Mouse (Mus musculus): ENCODE measurements around the gene Ddx42. TPM values are rescaled to one million over a fixed set of nuclear protein-coding genes. Genes with fewer than 3 reads are reported as not detected.

Ddx42 gene
- polyA plus RNA-seq, 1 experiment, result 33.5 TPM

- no peak overlapping the region for H3K27ac ChIP-seq (ENCODE audit: control insufficient read depth, insufficient read depth, low read depth, low read length, poor library complexity)
- H3K4me3 ChIP-seq (replicated peaks; ENCODE audit: control insufficient read depth, low read depth, low read length), result no peak overlapping the region
- 12% methylated on average over 2 of the region's 2 CpGs for WGBS
- H3K4me1 ChIP-seq (ENCODE audit: control insufficient read depth, insufficient read depth, low read length), result peaks cover 4% of the 10 kb centered on the region
- no peak for TF ChIP-seq CTCF (IDR thresholded peaks at IDR 0.05; ENCODE audit: control insufficient read depth, insufficient read depth, low read length)
- TF ChIP-seq POLR2A (IDR thresholded peaks at IDR 0.05; ENCODE audit: borderline replicate concordance, control insufficient read depth, low read depth, low read length), result no peak
These were observed 38.0 kb downstream of the Ddx42 start for GRCm38 (mm10) chr11:106254767-106255166.

GRCm38 (mm10) chr11:106255174-106255573 is 38.4 kb downstream of the Ddx42 start:
- Histone ChIP-seq H3K4me3 (replicated peaks; ENCODE audit: control insufficient read depth, low read depth, low read length) (peak overlapping the region; percentile 99), H3K27ac (ENCODE audit: control insufficient read depth, insufficient read depth, low read depth, low read length, poor library complexity) (peak overlapping the region; percentile 21; the same call in 1 of the 2 replicates), H3K4me1 (ENCODE audit: control insufficient read depth, insufficient read depth, low read length) (peaks cover 4% of the 10 kb centered on the region)
- TF ChIP-seq CTCF (IDR thresholded peaks at IDR 0.05; ENCODE audit: control insufficient read depth, insufficient read depth, low read length) (no peak), POLR2A (IDR thresholded peaks at IDR 0.05; ENCODE audit: borderline replicate concordance, control insufficient read depth, low read depth, low read length) (no peak)
- WGBS, result 2% methylated on average over 22 of the region's 22 CpGs

- under 1% methylated on average over 42 of the region's 42 CpGs for WGBS
- TF ChIP-seq CTCF (IDR thresholded peaks at IDR 0.05; ENCODE audit: control insufficient read depth, insufficient read depth, low read length) (no peak), POLR2A (IDR thresholded peaks at IDR 0.05; ENCODE audit: borderline replicate concordance, control insufficient read depth, low read depth, low read length) (peak; percentile 80; the same call in 1 of the 2 replicates)
These were observed 39.1 kb downstream of the Ddx42 start, which contains the start of the genes Ftsj3 and Psmc5 for GRCm38 (mm10) chr11:106255685-106256451. Gene Ftsj3, minus strand, starts transcription at chr11:106256079. Gene Psmc5, plus strand, starts transcription at chr11:106256154.

GRCm38 (mm10) chr11:106256775-106257174 is 40.0 kb downstream of the Ddx42 start:
- peak overlapping the region; percentile 99 for H3K4me3 ChIP-seq (replicated peaks; ENCODE audit: control insufficient read depth, low read depth, low read length)
- peaks cover 4% of the 10 kb centered on the region for H3K4me1 ChIP-seq (ENCODE audit: control insufficient read depth, insufficient read depth, low read length)
- no peak overlapping the region for H3K27ac ChIP-seq (ENCODE audit: control insufficient read depth, insufficient read depth, low read depth, low read length, poor library complexity)
- no peak for TF ChIP-seq POLR2A (IDR thresholded peaks at IDR 0.05; ENCODE audit: borderline replicate concordance, control insufficient read depth, low read depth, low read length)
- no peak for TF ChIP-seq CTCF (IDR thresholded peaks at IDR 0.05; ENCODE audit: control insufficient read depth, insufficient read depth, low read length)
- 75% methylated on average over 5 of the region's 5 CpGs for WGBS

More at GRCm38 (mm10) chr11:106255685-106256451, 39.1 kb downstream of the Ddx42 start, which contains the start of the genes Ftsj3 and Psmc5:
- H3K4me1 ChIP-seq (ENCODE audit: control insufficient read depth, insufficient read depth, low read length), result peaks cover 4% of the 10 kb centered on the region
- peak within 1 kb of the TSS; percentile 69 for H3K27ac ChIP-seq (ENCODE audit: control insufficient read depth, insufficient read depth, low read depth, low read length, poor library complexity)
- H3K4me3 ChIP-seq (replicated peaks; ENCODE audit: control insufficient read depth, low read depth, low read length), result peak within 1 kb of the TSS; percentile 99

GRCm38 (mm10) chr11:106260826-106261450 is 44.2 kb downstream of the Ddx42 start:
- no peak overlapping the region for H3K27ac ChIP-seq (ENCODE audit: control insufficient read depth, insufficient read depth, low read depth, low read length, poor library complexity)
- peaks cover 2% of the 10 kb centered on the region; the same call in 1 of the 2 replicates for H3K4me1 ChIP-seq (ENCODE audit: control insufficient read depth, insufficient read depth, low read length)
- WGBS, result 90% methylated on average over 14 of the region's 14 CpGs
- no peak overlapping the region for H3K4me3 ChIP-seq (replicated peaks; ENCODE audit: control insufficient read depth, low read depth, low read length)
- no peak for TF ChIP-seq CTCF (IDR thresholded peaks at IDR 0.05; ENCODE audit: control insufficient read depth, insufficient read depth, low read length)
- no peak for TF ChIP-seq POLR2A (IDR thresholded peaks at IDR 0.05; ENCODE audit: borderline replicate concordance, control insufficient read depth, low read depth, low read length)

- no peak for TF ChIP-seq POLR2A (IDR thresholded peaks at IDR 0.05; ENCODE audit: borderline replicate concordance, control insufficient read depth, low read depth, low read length)
- TF ChIP-seq CTCF (IDR thresholded peaks at IDR 0.05; ENCODE audit: control insufficient read depth, insufficient read depth, low read length), result no peak
- Histone ChIP-seq H3K4me3 (replicated peaks; ENCODE audit: control insufficient read depth, low read depth, low read length) (no peak overlapping the region), H3K4me1 (ENCODE audit: control insufficient read depth, insufficient read depth, low read length) (no peaks in the 10 kb centered on the region), H3K27ac (ENCODE audit: control insufficient read depth, insufficient read depth, low read depth, low read length, poor library complexity) (no peak overlapping the region)
- WGBS, result 84% methylated on average over 9 of the region's 9 CpGs
These were observed 47.2 kb downstream of the Ddx42 start for GRCm38 (mm10) chr11:106263963-106264362.

- no peak for TF ChIP-seq POLR2A (IDR thresholded peaks at IDR 0.05; ENCODE audit: borderline replicate concordance, control insufficient read depth, low read depth, low read length)
- TF ChIP-seq CTCF (IDR thresholded peaks at IDR 0.05; ENCODE audit: control insufficient read depth, insufficient read depth, low read length), result no peak
- H3K4me3 ChIP-seq (replicated peaks; ENCODE audit: control insufficient read depth, low read depth, low read length), result no peak overlapping the region
- 93% methylated on average over 15 of the region's 15 CpGs for WGBS
- peaks cover 2% of the 10 kb centered on the region; the same call in 1 of the 2 replicates for H3K4me1 ChIP-seq (ENCODE audit: control insufficient read depth, insufficient read depth, low read length)
- H3K27ac ChIP-seq (ENCODE audit: control insufficient read depth, insufficient read depth, low read depth, low read length, poor library complexity), result no peak overlapping the region
These were observed 48.3 kb downstream of the Ddx42 start for GRCm38 (mm10) chr11:106264988-106265387.

GRCm38 (mm10) chr11:106265570-106265969 is 48.8 kb downstream of the Ddx42 start:
- H3K27ac ChIP-seq (ENCODE audit: control insufficient read depth, insufficient read depth, low read depth, low read length, poor library complexity), result no peak overlapping the region
- TF ChIP-seq CTCF (IDR thresholded peaks at IDR 0.05; ENCODE audit: control insufficient read depth, insufficient read depth, low read length) (no peak), POLR2A (IDR thresholded peaks at IDR 0.05; ENCODE audit: borderline replicate concordance, control insufficient read depth, low read depth, low read length) (no peak)
- WGBS, result 50% methylated on average over 4 of the region's 4 CpGs
- peaks cover 3% of the 10 kb centered on the region; the same call in 1 of the 2 replicates for H3K4me1 ChIP-seq (ENCODE audit: control insufficient read depth, insufficient read depth, low read length)
- H3K4me3 ChIP-seq (replicated peaks; ENCODE audit: control insufficient read depth, low read depth, low read length), result no peak overlapping the region

All from bone marrow, adult 2 months (tissue).